8 mouse cellular contexts compared by ENCODE assay signal in the genomic region with DNA sequence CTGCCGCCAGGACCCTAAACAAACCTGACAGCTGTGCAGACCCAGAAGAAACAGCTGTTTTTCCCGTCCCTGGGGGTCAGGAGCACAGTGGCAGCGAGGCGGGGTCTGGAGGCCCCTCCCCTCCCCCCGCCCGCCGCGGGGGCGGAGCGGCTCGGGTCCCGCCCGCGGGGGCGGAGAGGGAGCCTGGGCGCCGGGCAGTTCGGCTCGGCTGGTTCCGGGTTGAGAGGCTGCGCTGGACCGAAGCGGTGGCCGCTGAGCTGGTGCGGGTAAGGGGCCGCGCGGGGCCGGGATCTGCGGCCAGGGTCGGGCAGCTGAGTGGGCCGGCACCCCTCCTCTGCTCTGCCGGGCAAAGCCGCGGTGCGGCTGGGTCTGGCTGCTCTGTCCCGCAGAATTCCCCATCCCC. TPM values are rescaled to one million over a fixed set of nuclear protein-coding genes. Genes with fewer than 3 reads are reported as not detected.
DNase-seq lines count a peak whose midpoint lies in the region; ATAC-seq and TF ChIP-seq lines count a peak whose summit lies in the region.

Trim62 (plus strand) TSS at position 202 of the 403 bp plus-strand sequence.

- peaks cover 14% of the 10 kb centered on the region for H3K4me1 ChIP-seq in erythroblast, embryonic 14.5 days (ENCODE audit: control insufficient read depth)
- no peaks in the 10 kb centered on the region; the same call in 1 of the 2 replicates for H3K4me1 ChIP-seq in embryonic facial prominence, embryonic 11.5 days (ENCODE audit: control insufficient read depth, insufficient read depth, low read length)
- peaks cover 2% of the 10 kb centered on the region; the same call in 1 of the 2 replicates for H3K4me1 ChIP-seq in heart, adult 2 months (ENCODE audit: control insufficient read depth, insufficient read depth, low read length)
- H3K4me1 ChIP-seq in kidney, adult 2 months (ENCODE audit: control insufficient read depth, insufficient read depth, low read length) = no peaks in the 10 kb centered on the region; the same call in 1 of the 2 replicates
- H3K4me1 ChIP-seq in midbrain, postnatal 0 days (ENCODE audit: insufficient read depth, low read length) = peaks cover 18% of the 10 kb centered on the region

- WGBS in embryonic facial prominence, embryonic 11.5 days = under 1% methylated on average over 36 of the region's 37 CpGs
- 1% methylated on average over 36 of the region's 37 CpGs for WGBS in heart, adult 2 months
- WGBS in kidney, adult 2 months = under 1% methylated on average over 37 of the region's 37 CpGs
- WGBS in midbrain, postnatal 0 days = under 1% methylated on average over 14 of the region's 37 CpGs

- peaks cover 2% of the 10 kb centered on the region; the same call in 1 of the 2 replicates for H3K9me3 ChIP-seq in erythroblast, embryonic 14.5 days (ENCODE audit: control insufficient read depth, low read length)
- H3K9me3 ChIP-seq in embryonic facial prominence, embryonic 11.5 days (replicated peaks; ENCODE audit: control insufficient read depth, low read length) = no peaks in the 10 kb centered on the region
- no peaks in the 10 kb centered on the region for H3K9me3 ChIP-seq in midbrain, postnatal 0 days (ENCODE audit: low read length)

- H3K27ac ChIP-seq in embryonic facial prominence, embryonic 11.5 days (replicated peaks; ENCODE audit: low read depth, low read length) = peak within 1 kb of the TSS; percentile 43
- peak within 1 kb of the TSS; percentile 52 for H3K27ac ChIP-seq in heart, adult 2 months
- no peak within 1 kb of the TSS for H3K27ac ChIP-seq in kidney, adult 2 months (ENCODE audit: insufficient read depth, low read depth, low read length)
- H3K27ac ChIP-seq in midbrain, postnatal 0 days (ENCODE audit: low read depth, low read length) = peak within 1 kb of the TSS; percentile 89

- peak; percentile 18 for TF ChIP-seq CTCF in heart, adult 2 months (IDR thresholded peaks at IDR 0.05)
- no peak for TF ChIP-seq CTCF in kidney, adult 2 months (conservative IDR thresholded peaks at IDR 0.05; ENCODE audit: insufficient read depth, insufficient read length, low read depth, low read length)
- peak; percentile 49 for TF ChIP-seq CTCF in midbrain, postnatal 0 days (IDR thresholded peaks at IDR 0.05)

- H3K4me3 ChIP-seq in erythroblast, embryonic 14.5 days (replicated peaks) = peak within 1 kb of the TSS; percentile 55
- H3K4me3 ChIP-seq in embryonic facial prominence, embryonic 11.5 days (ENCODE audit: low read depth, low read length) = peak within 1 kb of the TSS; percentile 82
- peak within 1 kb of the TSS; percentile 65 for H3K4me3 ChIP-seq in heart, adult 2 months
- peak within 1 kb of the TSS; percentile 78 for H3K4me3 ChIP-seq in kidney, adult 2 months (ENCODE audit: insufficient read depth, low read depth, low read length)
- H3K4me3 ChIP-seq in midbrain, postnatal 0 days (ENCODE audit: low read depth, low read length) = peak within 1 kb of the TSS; percentile 85

- DNase-seq in embryonic facial prominence, embryonic 11.5 days (ENCODE audit: low spot score) = peak; percentile 92
- peak; percentile 87 to 89 for DNase-seq in heart, adult 2 months
- peak; percentile 89 for DNase-seq in kidney, adult 2 months
- peak; percentile 65 for DNase-seq in liver
- peak; percentile 89 for DNase-seq in midbrain, postnatal 0 days (ENCODE audit: low spot score)
- peak; percentile 54 to 59 for DNase-seq in spleen, postnatal 36 days (ENCODE audit: low spot score in 2 of 2)

- 0 out of 2 replicates have a peak, but pooled peaks cover under 1% of the 10 kb centered on the region for H3K79me2 ChIP-seq in heart, adult 2 months (replicated peaks; ENCODE audit: control insufficient read depth, insufficient read depth, low read length)

- no peak for TF ChIP-seq EP300 in heart, adult 2 months (IDR thresholded peaks at IDR 0.05; ENCODE audit: insufficient read depth, low read depth, low read length)

- no peak for ATAC-seq in erythroblast, adult 5-6 weeks (replicated peaks; ENCODE audit: low FRiP score, poor library complexity, severe bottlenecking)
- ATAC-seq in embryonic facial prominence, embryonic 11.5 days (replicated peaks; ENCODE audit: insufficient number of reproducible peaks, low FRiP score, low TSS enrichment, low read depth) = 0 out of 2 replicates have a peak, but pooled peaks have one; percentile 40
- ATAC-seq in midbrain, postnatal 0 days (ENCODE audit: low FRiP score) = peak; percentile 65

- peaks cover 80% of the 10 kb centered on the region for H3K27me3 ChIP-seq in erythroblast, embryonic 14.5 days (ENCODE audit: control insufficient read depth)
- no peaks in the 10 kb centered on the region for H3K27me3 ChIP-seq in embryonic facial prominence, embryonic 11.5 days (ENCODE audit: control insufficient read depth, insufficient read depth, low read length)
- peaks cover 3% of the 10 kb centered on the region for H3K27me3 ChIP-seq in heart, adult 2 months (ENCODE audit: control insufficient read depth, insufficient read depth, low read length)
- no peaks in the 10 kb centered on the region for H3K27me3 ChIP-seq in kidney, adult 2 months (replicated peaks; ENCODE audit: control insufficient read depth, insufficient read depth, low read length)
- H3K27me3 ChIP-seq in midbrain, postnatal 0 days (ENCODE audit: insufficient read depth, low read length) = no peaks in the 10 kb centered on the region

- TF ChIP-seq POLR2A in heart, adult 2 months (IDR thresholded peaks at IDR 0.05; ENCODE audit: insufficient read depth, low read depth, low read length) = peak; percentile 53; the same call in 1 of the 2 replicates
- no peak for TF ChIP-seq POLR2A in kidney, adult 2 months (IDR thresholded peaks at IDR 0.05; ENCODE audit: low read depth, low read length)

- intact Hi-C loops in heart, adult 2 months (cut with DNase I) = no loop called here

- H3K36me3 ChIP-seq in erythroblast, embryonic 14.5 days (ENCODE audit: control insufficient read depth) = no peaks in the 10 kb centered on the region
- no peaks in the 10 kb centered on the region for H3K36me3 ChIP-seq in embryonic facial prominence, embryonic 11.5 days (replicated peaks; ENCODE audit: control insufficient read depth, insufficient read depth, low read depth, low read length)
- H3K36me3 ChIP-seq in heart, adult 2 months (ENCODE audit: control insufficient read depth, insufficient read depth, low read length) = no peaks in the 10 kb centered on the region
- H3K36me3 ChIP-seq in kidney, adult 2 months (ENCODE audit: control insufficient read depth, insufficient read depth, low read length) = no peaks in the 10 kb centered on the region
- no peaks in the 10 kb centered on the region for H3K36me3 ChIP-seq in midbrain, postnatal 0 days (ENCODE audit: insufficient read depth, low read length)

- peak within 1 kb of the TSS; percentile 66 for H3K9ac ChIP-seq in embryonic facial prominence, embryonic 11.5 days (replicated peaks; ENCODE audit: low read length)
- peak within 1 kb of the TSS; percentile 82 for H3K9ac ChIP-seq in heart, adult 2 months (ENCODE audit: low read depth, low read length)
- H3K9ac ChIP-seq in midbrain, postnatal 0 days (replicated peaks; ENCODE audit: low read length, poor library complexity, severe bottlenecking) = peak within 1 kb of the TSS; percentile 96

- H3K4me2 ChIP-seq in embryonic facial prominence, embryonic 11.5 days (ENCODE audit: low read depth, low read length) = peak within 1 kb of the TSS; percentile 98
- H3K4me2 ChIP-seq in midbrain, postnatal 0 days (ENCODE audit: low read depth, low read length, poor library complexity, severe bottlenecking) = peak within 1 kb of the TSS; percentile 91

RNA-seq across cellular contexts. Expression of gene Trim62, which starts in this region (rescaled TPM):
- polyA plus RNA-seq in erythroblast, embryonic 14.5 days (2012) = not detected in 2 replicates
- not detected in 2 replicates for total RNA-seq in erythroblast, adult 5-6 weeks (2015; ENCODE audit: low replicate concordance)
- not detected in 2 replicates for total RNA-seq in erythroblast, adult 5-6 weeks (2017; ENCODE audit: low replicate concordance)
- polyA plus RNA-seq in embryonic facial prominence, embryonic 11.5 days (2014; fragmentation: Nextera tagmentation; extraction: Ambion mirVana) = 13.9 and 14.6 TPM in 2 replicates
- total RNA-seq in heart, adult 2 months (2021) = 1 to 10 TPM; 1.2 to 1.5 TPM
- 1.2 and 1.3 TPM in 2 replicates for polyA plus RNA-seq in heart, adult 2 months (2012; rRNA removed)
- polyA plus RNA-seq in kidney, adult 2 months (2012; rRNA removed) = 3.3 and 3.7 TPM in 2 replicates
- 22.3 and 25.2 TPM in 2 replicates for total RNA-seq in midbrain, postnatal 0 days (2014; rRNA removed)
- polyA plus RNA-seq in midbrain, postnatal 0 days (2015; fragmentation: Nextera tagmentation; extraction: Ambion mirVana) = 25.9 and 26.8 TPM in 2 replicates
